Mouse (Mus musculus) hindbrain, embryonic 16.5 days (tissue): ENCODE data around the gene Nell2. TPM values are rescaled to one million over a fixed set of nuclear protein-coding genes. Genes with fewer than 3 reads are reported as not detected.

Source experiments
- ATAC-seq: fragments of 200-750 bp; cut with Nextera tagmentation; 2 replicates; pipeline ENCODE4 v1.8.0; 2017; ENCODE audit warnings: moderate TSS enrichment, moderate library complexity
- H3K27ac ChIP-seq: fragments of 300-500 bp; sonication (generic); 2 replicates; pipeline ENCODE4 v1.5.1; 2014; ENCODE audit warnings: low read depth, mild to moderate bottlenecking, control low read depth, low read length, moderate library complexity
- H3K27me3 ChIP-seq: fragments of 300-500 bp; sonication (generic); replicated peaks from 2 replicates; pipeline ENCODE4 v1.6.1; 2014; ENCODE audit warnings: low read length; ENCODE audit not compliant: control insufficient read depth, insufficient read depth
- H3K36me3 ChIP-seq: fragments of 300-500 bp; sonication (generic); 2 replicates; pipeline ENCODE4 v1.6.1; 2014; ENCODE audit warnings: mild to moderate bottlenecking, low read length, moderate library complexity, mixed read lengths; ENCODE audit not compliant: control insufficient read depth, insufficient read depth
- H3K4me1 ChIP-seq: fragments of 300-500 bp; sonication (generic); 2 replicates; pipeline ENCODE4 v1.6.1; 2014; ENCODE audit warnings: low read depth, low read length; ENCODE audit not compliant: control insufficient read depth, insufficient read depth
- H3K4me2 ChIP-seq: fragments of 300-500 bp; sonication (generic); 2 replicates; pipeline ENCODE4 v1.6.1; 2014; ENCODE audit warnings: mild to moderate bottlenecking, low read length, control low read depth, moderate library complexity
- H3K4me3 ChIP-seq: fragments of 300-500 bp; sonication (generic); 2 replicates; pipeline ENCODE4 v1.5.1; 2014; ENCODE audit warnings: mild to moderate bottlenecking, low read length, control low read depth, moderate library complexity
- H3K9ac ChIP-seq: fragments of 300-500 bp; sonication (generic); 2 replicates; pipeline ENCODE4 v1.6.1; 2014; ENCODE audit warnings: low read depth, mild to moderate bottlenecking, control low read depth, low read length, moderate library complexity
- H3K9me3 ChIP-seq: fragments of 300-500 bp; sonication (generic); 2 replicates; pipeline ENCODE4 v1.6.1; 2014; ENCODE audit warnings: mild to moderate bottlenecking, low read length, moderate library complexity; ENCODE audit not compliant: control insufficient read depth
- WGBS: fragments of 180-500 bp; shearing (Covaris S2); extraction: QIAGEN DNeasy Blood & Tissue Kit; methylation state at CpG from one replicate; pipeline ENCODE4 v1.1.7; 2014; 5-methylcytosine and 5-hydroxymethylcytosine counted together
- polyA plus RNA-seq: library from polyadenylated mRNA; unstranded; fragments of >200 nt; fragmentation: Nextera tagmentation; extraction: Ambion mirVana; gene quantifications from 2 replicates; pipeline ENCODE4 v1.2.1, GENCODE M21; 2015

Nell2 gene
- polyA plus RNA-seq = 178 and 181 TPM in 2 replicates

DNA sequence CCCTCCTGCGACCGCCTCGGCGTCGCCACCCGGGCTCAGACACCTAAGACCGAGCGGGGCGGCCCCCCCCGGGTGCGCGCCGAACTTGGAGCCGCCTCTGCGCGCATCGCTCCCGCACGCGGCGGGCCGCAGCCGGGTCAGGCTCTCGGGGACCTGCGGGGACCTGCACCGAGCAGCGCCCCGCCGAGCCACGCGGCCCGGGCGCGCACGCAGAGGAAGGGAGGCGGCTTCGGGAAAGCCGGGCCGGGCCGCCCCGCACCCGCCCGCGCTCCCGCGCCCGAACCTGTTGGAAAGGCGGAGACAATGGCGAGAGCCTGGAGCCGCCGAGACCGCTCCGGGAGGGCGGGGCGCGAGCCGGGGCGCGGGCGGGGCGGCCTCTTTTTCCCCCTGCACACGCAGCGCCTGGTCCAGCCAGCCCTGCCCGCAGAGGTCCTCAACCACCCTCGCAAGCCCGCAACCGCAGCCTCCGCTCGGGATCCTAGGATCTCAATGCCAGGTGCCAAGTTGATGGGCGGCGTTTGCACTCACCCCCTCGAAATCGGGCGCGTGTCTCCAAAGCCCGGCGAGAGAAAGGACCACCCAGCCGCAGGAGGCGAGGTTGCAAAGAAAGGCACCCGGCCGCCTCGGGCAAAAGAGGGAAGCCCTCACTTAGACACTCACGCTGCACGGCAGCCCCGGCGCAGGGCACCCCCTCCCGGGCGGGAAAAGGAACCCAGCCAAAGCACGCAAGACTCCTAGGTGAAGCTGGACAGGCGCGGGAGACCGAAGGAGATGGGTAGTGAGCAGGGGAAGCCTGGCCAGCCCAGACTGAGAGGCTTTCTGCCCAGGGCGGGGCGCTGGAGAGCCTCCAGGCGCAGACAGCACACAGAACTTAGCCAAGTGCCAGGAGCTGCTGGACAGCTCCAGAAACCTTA, at the start of gene Nell2:
TSS of gene Nell2 (minus strand) at position 612 of the 914 bp plus-strand sequence.
- no peaks in the 10 kb centered on the region for H3K9me3 ChIP-seq
- WGBS = under 1% methylated on average over 76 of the region's 95 CpGs
- H3K9ac ChIP-seq = peak within 1 kb of the TSS; percentile 86
- H3K27me3 ChIP-seq = no peaks in the 10 kb centered on the region
- peak within 1 kb of the TSS; percentile 79 for H3K4me3 ChIP-seq
- ATAC-seq = peak; percentile 93
- peaks cover 3% of the 10 kb centered on the region; the same call in 1 of the 2 replicates for H3K4me1 ChIP-seq
- peak within 1 kb of the TSS; percentile 68 for H3K4me2 ChIP-seq
- peak within 1 kb of the TSS; percentile 87 for H3K27ac ChIP-seq
- H3K36me3 ChIP-seq = no peaks in the 10 kb centered on the region

DNA sequence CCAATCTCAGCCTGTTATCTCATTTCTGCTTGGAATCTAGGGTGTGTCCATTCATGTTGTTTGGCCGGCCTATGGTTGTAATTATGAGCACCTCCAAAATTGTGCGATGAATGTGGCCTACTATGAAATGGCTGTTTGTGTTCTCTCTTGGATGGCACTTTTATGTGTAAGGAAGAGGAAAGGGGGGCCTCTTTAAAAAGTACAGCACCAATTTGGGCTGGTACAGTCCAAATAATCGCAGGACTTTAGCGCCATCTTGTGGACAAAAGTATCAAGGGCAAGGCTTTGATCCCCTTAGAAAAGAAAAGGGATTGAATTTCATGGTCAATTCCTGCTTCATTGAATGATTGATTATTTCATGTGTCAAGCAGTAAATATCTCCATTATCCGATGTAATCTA, 46.3 kb upstream of the Nell2 start:
- H3K27ac ChIP-seq = no peak overlapping the region
- no peaks in the 10 kb centered on the region; the same call in 1 of the 2 replicates for H3K9me3 ChIP-seq
- H3K27me3 ChIP-seq = no peaks in the 10 kb centered on the region; the same call in 1 of the 2 replicates
- peak overlapping the region; percentile 21 for H3K4me2 ChIP-seq
- WGBS = 10% methylated on average over 5 of the region's 5 CpGs
- no peak overlapping the region for H3K4me3 ChIP-seq
- H3K36me3 ChIP-seq = no peaks in the 10 kb centered on the region
- H3K4me1 ChIP-seq = no peaks in the 10 kb centered on the region; the same call in 1 of the 2 replicates
- ATAC-seq = peak; percentile 75; the same call in 1 of the 2 replicates
- no peak overlapping the region for H3K9ac ChIP-seq

DNA sequence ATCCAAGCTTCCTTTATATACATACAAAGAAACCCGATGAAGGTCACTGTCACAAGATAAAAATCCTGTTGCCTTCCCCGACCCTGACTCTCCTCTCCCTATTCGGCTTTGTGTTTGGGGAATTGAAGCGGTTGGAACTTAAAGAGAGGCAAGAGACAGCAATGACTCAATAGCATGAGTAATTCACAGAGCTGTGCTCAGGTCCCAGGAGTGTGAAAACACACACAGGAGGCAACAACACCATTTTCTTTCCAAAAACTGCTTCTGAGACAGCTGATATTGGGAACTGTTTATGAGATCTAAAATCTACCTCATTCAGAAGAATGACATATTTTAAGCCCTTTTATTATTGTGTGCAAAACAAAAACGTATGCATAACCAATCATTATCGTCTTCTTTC, 41.2 kb upstream of the Nell2 start:
- no peaks in the 10 kb centered on the region for H3K36me3 ChIP-seq
- no peaks in the 10 kb centered on the region; the same call in 1 of the 2 replicates for H3K9me3 ChIP-seq
- no peak overlapping the region for H3K9ac ChIP-seq
- WGBS = 80% methylated on average over 6 of the region's 6 CpGs
- no peak overlapping the region for H3K4me2 ChIP-seq
- H3K27ac ChIP-seq = no peak overlapping the region
- no peaks in the 10 kb centered on the region for H3K27me3 ChIP-seq
- no peaks in the 10 kb centered on the region for H3K4me1 ChIP-seq
- ATAC-seq = no peak
- no peak overlapping the region for H3K4me3 ChIP-seq

DNA sequence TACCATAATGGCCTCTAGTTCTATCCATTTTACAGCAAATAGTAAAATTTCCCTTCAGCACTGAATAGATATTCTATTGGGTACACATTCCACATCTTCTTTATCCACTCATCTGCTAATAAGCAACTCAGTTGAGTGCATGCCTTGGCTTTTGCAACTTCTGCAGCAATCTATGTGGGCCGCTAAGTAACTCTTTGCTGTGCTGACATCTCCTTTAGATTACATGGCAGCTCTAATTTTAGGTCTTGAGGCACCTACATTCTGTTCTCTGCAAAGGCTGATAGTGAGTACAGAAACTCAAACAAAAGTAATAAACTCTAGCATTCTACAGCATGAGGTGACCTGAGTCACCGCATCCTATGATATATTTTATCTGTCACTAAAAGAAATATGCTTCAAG, 36.8 kb upstream of the Nell2 start:
- Histone ChIP-seq H3K9me3 (no peaks in the 10 kb centered on the region), H3K9ac (no peak overlapping the region), H3K27me3 (no peaks in the 10 kb centered on the region), H3K4me1 (no peaks in the 10 kb centered on the region), H3K36me3 (no peaks in the 10 kb centered on the region), H3K4me3 (no peak overlapping the region), H3K4me2 (no peak overlapping the region), H3K27ac (no peak overlapping the region)
- WGBS = 91% methylated on average over 2 of the region's 2 CpGs
- no peak for ATAC-seq

DNA sequence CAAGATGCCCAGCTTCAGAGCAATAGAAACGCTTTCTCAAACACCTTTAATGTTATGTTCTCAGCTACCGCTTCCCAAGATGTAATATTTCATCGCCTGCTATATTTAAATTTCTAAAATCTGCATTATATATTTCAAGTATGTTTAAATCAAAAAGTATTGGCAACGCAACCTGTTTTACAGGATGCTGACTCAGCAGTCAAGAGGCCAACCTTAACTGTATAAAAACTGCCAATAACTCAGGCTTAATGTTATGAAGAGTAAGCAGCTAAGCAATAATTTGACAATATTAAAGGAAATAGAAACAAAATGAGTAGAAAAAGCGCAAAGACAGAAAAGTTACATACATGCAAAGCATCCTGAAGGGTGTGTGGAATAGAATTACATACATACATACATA, 32.9 kb upstream of the Nell2 start:
- Histone ChIP-seq H3K4me2 (no peak overlapping the region), H3K27ac (no peak overlapping the region), H3K9me3 (no peaks in the 10 kb centered on the region), H3K9ac (no peak overlapping the region), H3K36me3 (no peaks in the 10 kb centered on the region), H3K4me3 (no peak overlapping the region), H3K27me3 (no peaks in the 10 kb centered on the region), H3K4me1 (no peaks in the 10 kb centered on the region)
- 88% methylated on average over 5 of the region's 5 CpGs for WGBS
- no peak for ATAC-seq

DNA sequence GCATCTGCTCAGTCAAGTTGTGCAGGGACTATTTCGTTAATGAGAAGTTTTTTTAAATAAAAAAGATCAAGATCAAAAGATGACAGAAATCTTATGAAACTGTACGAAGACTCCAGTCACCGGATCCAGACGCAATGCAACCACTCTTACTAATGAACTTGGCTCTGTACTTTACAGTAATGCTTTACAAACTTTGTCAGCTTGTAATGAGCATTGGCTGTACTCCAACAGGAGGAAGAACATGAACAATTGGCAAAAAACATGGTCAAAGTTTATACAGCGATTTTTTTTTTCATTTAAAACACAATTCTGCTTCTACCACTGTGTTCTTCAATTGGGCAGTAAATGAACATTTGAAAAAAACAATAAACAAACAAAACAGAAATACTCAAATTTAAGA, 21.7 kb upstream of the Nell2 start:
- H3K27me3 ChIP-seq = no peaks in the 10 kb centered on the region
- no peak overlapping the region for H3K4me3 ChIP-seq
- no peak overlapping the region for H3K27ac ChIP-seq
- no peaks in the 10 kb centered on the region for H3K4me1 ChIP-seq
- H3K9me3 ChIP-seq = no peaks in the 10 kb centered on the region
- ATAC-seq = no peak
- H3K4me2 ChIP-seq = no peak overlapping the region
- H3K9ac ChIP-seq = no peak overlapping the region
- H3K36me3 ChIP-seq = no peaks in the 10 kb centered on the region
- WGBS = 81% methylated on average over 5 of the region's 5 CpGs

DNA sequence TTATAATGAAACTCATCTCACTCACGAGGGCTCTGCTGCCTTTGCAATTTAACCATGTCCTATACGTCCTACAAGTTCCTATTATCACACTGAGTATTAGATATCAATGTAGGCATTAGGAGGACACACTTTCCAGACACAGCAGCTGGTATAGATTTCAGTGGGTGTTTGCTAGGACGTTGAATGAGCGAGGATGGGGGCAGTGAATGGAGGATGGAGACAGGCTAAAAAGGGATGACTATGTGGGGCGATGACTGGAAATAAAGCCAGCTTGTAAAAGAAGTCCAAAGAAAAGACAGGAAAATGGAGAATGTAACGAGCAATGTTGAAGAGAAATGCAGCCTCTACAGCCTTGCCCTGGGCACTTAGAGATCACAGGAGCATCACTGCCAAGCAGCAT, 14.3 kb upstream of the Nell2 start:
- no peak overlapping the region for H3K4me2 ChIP-seq

DNA sequence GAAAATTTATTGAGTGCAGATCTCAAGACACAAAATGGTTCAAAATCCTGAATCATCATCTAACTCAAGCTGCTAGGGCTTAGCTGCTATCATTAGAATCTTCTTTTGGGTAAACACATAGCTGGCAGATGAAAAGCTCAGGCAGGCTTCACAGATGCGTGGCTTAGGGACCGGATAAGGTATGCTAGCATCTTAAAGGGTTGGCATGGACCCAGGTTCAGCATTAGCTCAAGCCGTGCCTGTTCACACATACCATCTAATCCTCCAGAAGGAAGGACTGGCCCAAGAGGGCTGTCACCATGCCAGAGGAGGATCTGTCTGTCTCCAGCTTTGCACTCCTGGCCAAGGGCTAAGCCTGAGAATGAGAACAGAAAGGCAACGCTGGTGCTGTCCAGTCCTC, 8.4 kb upstream of the Nell2 start:
- Histone ChIP-seq H3K27ac (no peak overlapping the region), H3K4me2 (no peak overlapping the region), H3K36me3 (no peaks in the 10 kb centered on the region), H3K4me1 (peaks cover 6% of the 10 kb centered on the region; the same call in 1 of the 2 replicates), H3K9ac (no peak overlapping the region), H3K9me3 (no peaks in the 10 kb centered on the region), H3K4me3 (no peak overlapping the region), H3K27me3 (no peaks in the 10 kb centered on the region)
- 65% methylated on average over 4 of the region's 4 CpGs for WGBS
- ATAC-seq = peak; percentile 68

More for the DNA sequence above, 14.3 kb upstream of the Nell2 start:
- Histone ChIP-seq H3K9me3 (no peaks in the 10 kb centered on the region), H3K4me1 (no peaks in the 10 kb centered on the region), H3K27me3 (no peaks in the 10 kb centered on the region), H3K9ac (no peak overlapping the region), H3K36me3 (no peaks in the 10 kb centered on the region), H3K4me3 (no peak overlapping the region), H3K27ac (no peak overlapping the region)
- no peak for ATAC-seq
- 73% methylated on average over 6 of the region's 6 CpGs for WGBS

DNA sequence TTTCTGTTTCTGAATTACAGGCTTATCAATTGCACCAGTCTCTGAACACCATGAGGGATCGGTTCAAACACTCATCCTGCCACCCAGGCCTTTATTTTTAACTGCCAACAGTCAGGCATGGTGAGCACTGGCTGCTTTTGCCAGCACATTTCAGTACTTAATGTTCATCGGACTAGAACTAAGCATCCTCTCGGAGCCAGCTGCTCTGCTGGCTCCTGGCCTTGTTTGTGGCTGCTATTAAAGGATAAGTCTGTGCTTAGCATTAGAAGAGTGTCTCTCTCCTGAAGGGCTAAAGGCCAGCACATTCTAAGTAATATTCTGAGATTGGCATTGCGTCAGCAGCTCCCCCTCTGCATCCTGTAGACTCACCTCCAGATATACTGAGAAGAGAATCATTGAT, 7.9 kb upstream of the Nell2 start:
- no peak overlapping the region for H3K4me2 ChIP-seq
- no peaks in the 10 kb centered on the region for H3K36me3 ChIP-seq
- WGBS = 49% methylated on average over 4 of the region's 4 CpGs
- peaks cover 6% of the 10 kb centered on the region; the same call in 1 of the 2 replicates for H3K4me1 ChIP-seq
- peak; percentile 73 for ATAC-seq
- H3K27ac ChIP-seq = no peak overlapping the region
- no peaks in the 10 kb centered on the region for H3K9me3 ChIP-seq
- no peaks in the 10 kb centered on the region for H3K27me3 ChIP-seq
- no peak overlapping the region for H3K4me3 ChIP-seq
- H3K9ac ChIP-seq = no peak overlapping the region
